Mouse (Mus musculus) erythroblast, adult 5-6 weeks (primary cell): ENCODE data around the gene Fpgt. TPM values are rescaled to one million over a fixed set of nuclear protein-coding genes. Genes with fewer than 3 reads are reported as not detected.

Experiments
- ATAC-seq: replicated peaks from 2 replicates; pipeline ENCODE4 v1.8.0; 2016; ENCODE audit warnings: moderate number of reproducible peaks, mild to moderate bottlenecking, moderate TSS enrichment, inconsistent platforms; ENCODE audit not compliant: poor library complexity, low FRiP score, severe bottlenecking
- total RNA-seq, 2 experiments: library from RNA; stranded (forward) in 1 of 2; stranded (reverse) in 1 of 2; fragments of 150-400 nt in 1 of 2; fragments of 200-764, 138-1000 nt in 1 of 2; gene quantifications; 2 replicates each; pipeline versions ENCODE4 v1.2.3 to v1.2.4; 2015 to 2017; ENCODE audit warnings: low replicate concordance in 2 of 2

Fpgt gene
- total RNA-seq (2015; ENCODE audit: low replicate concordance) (0.63 TPM in 1 of 2 replicates, not detected in the other), total RNA-seq (2017; ENCODE audit: low replicate concordance) (1.3 and 2.2 TPM in 2 replicates)

DNA sequence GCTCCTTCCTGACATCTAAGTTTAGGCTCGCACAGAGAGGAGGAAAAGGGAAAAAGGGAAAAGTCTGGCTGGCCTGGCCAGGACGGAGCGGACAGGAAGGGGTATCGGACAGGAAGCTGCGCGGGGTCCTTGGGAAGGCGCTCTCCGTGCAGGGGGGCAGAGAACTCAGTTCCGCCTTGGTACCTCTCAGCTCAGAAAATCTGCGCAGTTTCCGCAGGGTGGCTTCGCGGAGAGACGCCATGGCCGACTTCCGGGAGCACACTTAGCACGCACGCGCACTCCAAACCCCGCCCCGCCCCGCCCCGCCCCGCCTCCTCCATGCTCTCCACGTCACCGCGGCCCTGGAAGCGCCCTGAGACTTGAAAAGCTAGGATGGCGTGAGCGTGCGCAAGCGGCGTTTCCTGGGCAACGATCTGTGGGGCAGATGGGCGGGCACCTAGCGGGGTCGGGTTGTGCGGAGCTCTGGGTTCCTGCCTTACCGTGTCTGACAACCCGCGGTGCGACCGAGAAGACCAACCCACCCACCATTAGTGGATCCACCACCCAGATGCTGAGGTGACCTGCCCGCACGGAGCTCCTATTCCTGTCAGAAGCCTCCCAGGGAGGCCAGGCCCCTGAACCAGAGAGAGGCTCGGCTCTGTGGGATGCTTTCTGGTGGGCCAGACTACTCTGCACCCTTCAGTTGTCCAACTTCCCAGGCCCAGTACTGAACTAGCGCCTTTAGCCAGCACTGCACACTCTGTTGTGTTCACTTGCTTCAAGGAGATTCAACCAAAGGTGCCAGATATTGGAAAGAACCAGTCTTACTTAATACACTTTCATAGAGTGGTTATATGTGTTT is at the start of gene Fpgt, which contains the start of gene Lrriq3:
Gene Fpgt, minus strand, starts transcription at position 288 of the 841 bp plus-strand sequence.
Gene Lrriq3, plus strand, starts transcription at position 319 of the 841 bp plus-strand sequence.
- ATAC-seq = peak; percentile 97

GRCm38 (mm10) chr3:155141047-155141446 is 47.8 kb upstream of the Fpgt start:
- ATAC-seq = no peak

DNA sequence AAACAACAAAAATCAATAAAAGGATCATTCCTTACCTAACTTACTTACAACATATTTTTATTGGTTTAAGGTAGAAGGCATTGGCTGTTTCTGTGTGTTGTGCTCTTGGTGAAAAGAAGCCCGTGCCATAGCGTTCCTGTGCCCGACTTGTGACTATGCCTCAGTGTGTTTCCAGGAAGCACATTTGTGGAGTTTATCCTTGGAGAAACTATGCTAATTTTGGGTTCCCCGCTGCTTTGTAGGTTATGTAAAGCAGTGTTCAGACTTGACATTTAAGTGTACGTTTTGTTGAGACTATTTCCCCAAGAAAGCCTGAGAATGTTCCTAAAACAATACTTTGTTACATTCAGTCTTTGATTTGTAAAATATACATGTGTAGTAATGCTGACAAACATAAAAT is 44.5 kb upstream of the Fpgt start:
- no peak for ATAC-seq

GRCm38 (mm10) chr3:155105957-155106356 is 12.8 kb upstream of the Fpgt start:
- no peak for ATAC-seq

DNA sequence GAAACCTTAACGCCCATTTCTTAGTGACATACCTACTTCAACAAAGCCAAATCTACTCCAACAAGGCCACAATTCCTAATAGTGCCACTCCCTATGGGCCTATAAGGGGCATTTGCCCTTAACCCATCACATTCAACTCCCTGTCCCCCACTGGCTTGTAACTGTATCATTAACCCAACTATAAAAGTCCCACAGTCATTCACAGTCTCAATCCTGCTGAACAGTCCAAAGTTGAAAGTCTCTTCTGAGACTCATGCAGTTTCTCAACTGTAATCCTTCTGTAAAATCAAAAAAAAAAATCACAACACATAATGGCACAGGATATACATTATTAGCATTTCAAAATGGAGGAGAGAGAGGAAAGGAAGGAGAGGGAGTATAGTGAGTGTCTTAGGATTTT is 6.1 kb upstream of the Fpgt start:
- no peak for ATAC-seq

DNA sequence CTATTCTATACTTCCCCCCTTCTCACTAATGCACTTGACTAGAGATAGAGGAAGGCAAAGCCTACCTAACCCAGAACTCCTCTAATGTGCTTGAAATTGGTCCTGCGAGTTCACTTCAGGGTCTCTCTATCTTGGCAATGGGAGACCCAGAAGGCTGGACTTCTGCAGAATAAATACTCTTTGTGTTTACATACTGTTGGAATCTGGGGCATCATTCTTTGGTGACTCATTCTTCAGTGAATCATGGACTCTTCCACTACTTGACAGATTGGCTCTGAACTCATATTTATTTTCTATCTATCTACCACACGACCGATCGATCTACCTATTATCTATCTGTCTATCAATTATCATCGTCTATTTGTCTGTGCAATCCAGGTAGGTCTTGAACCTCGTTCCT is 1.1 kb downstream of the Fpgt start:
- no peak for ATAC-seq

DNA sequence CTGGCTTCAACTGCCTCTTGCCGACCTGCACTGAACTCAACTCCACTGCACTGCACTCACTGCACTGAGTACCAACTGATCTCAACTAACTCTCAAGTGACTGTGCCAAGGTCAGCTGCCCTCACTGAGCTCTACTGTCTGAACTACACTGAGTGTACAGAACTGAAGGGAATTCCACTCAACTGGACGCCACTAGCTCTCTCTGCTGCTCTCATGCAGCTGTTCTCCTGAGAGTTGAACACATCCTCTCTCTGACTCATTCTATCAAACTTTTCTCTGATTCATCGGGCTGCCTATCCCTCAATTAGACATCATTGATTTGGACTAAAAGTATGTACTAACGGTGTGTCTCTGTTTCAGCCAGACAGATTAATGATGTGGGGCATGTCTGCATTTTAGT is 15.3 kb downstream of the Fpgt start:
- no peak for ATAC-seq

DNA sequence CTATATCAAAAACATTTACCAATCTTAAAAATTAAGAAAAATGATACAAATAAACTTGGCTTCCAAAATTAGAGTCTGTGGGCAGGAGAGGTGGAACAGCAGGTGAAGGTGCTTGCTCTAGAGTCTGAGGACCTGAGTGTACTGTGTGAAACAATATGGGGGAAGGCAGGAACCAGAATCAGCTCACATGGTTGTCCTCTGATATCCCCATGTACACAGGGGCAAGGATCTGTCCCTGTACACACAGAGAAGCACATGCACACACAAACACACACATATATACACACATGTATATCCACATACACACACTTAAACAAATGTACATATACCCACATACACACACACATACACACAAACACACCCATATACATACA is 33.8 kb downstream of the Fpgt start:
- no peak for ATAC-seq

GRCm38 (mm10) chr3:155058800-155059448 is 34.3 kb downstream of the Fpgt start:
- ATAC-seq = no peak

DNA sequence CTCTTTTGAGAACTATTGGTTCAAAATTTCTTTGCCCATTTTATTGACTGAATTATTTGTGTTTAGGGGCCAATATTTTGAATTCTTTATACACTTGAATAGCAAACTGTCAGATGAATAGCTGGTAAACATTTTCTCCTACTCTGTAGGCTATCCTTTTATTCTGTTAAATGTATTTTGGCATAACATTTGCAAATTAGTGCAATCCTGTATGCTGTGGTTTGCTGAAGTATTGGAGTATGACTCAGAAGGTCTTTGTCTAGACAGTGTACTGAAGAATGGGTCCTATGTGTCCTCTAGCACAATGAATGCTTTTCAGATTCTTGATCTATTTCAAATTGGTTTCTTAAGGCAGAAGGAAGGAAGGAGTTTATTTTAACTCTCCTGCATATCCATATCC is 35.6 kb downstream of the Fpgt start:
- ATAC-seq = no peak

GRCm38 (mm10) chr3:155056606-155057005 is 36.6 kb downstream of the Fpgt start:
- ATAC-seq = no peak

GRCm38 (mm10) chr3:155055231-155055916 is 37.8 kb downstream of the Fpgt start, which contains the start of gene Tnni3k:
Tnni3k (minus strand) TSS chr3:155055407.
- no peak for ATAC-seq

- ATAC-seq = no peak
These were observed 40.0 kb downstream of the Fpgt start for GRCm38 (mm10) chr3:155053189-155053588.

GRCm38 (mm10) chr3:155052021-155052420 is 41.2 kb downstream of the Fpgt start:
- ATAC-seq = no peak

- ATAC-seq = no peak
These were observed 54.0 kb downstream of the Fpgt start for GRCm38 (mm10) chr3:155039012-155039836.

Other genes starting within 250 kb of the Fpgt start
- not detected in 2 replicates for gene Tnni3k, start 38.0 kb downstream of the Fpgt start, total RNA-seq (2015; ENCODE audit: low replicate concordance)
- not detected in 2 replicates for gene Tnni3k, start 38.0 kb downstream of the Fpgt start, total RNA-seq (2017; ENCODE audit: low replicate concordance)
- gene Lrriq3, start within 50 bp of the Fpgt start, total RNA-seq (2015; ENCODE audit: low replicate concordance) = not detected in 2 replicates
- gene Lrriq3, start within 50 bp of the Fpgt start, total RNA-seq (2017; ENCODE audit: low replicate concordance) = 0.42 TPM in 1 of 2 replicates, not detected in the other